Mouse (Mus musculus): ENCODE data around the gene Gabrg3. TPM values are rescaled to one million over a fixed set of nuclear protein-coding genes. Genes with fewer than 3 reads are reported as not detected.

Gabrg3 gene
- total RNA-seq (2023): not detected

GRCm38 (mm10) chr7:57386517-57387340 is at the start of gene Gabrg3:
Gene Gabrg3, minus strand, starts transcription at chr7:57387188.

GRCm38 (mm10) chr7:57419392-57419791 is 32.4 kb upstream of the Gabrg3 start, which contains the start of gene Gabrb3:
Gene Gabrb3, plus strand, starts transcription at chr7:57419692.

Other genes starting within 250 kb of the Gabrg3 start
- gene Gabrb3, start 32.5 kb upstream of the Gabrg3 start, total RNA-seq (2023): not detected
- gene Gabra5, start 122.9 kb upstream of the Gabrg3 start, total RNA-seq (2023): not detected